Mouse (Mus musculus) limb, embryonic 14.5 days (tissue): ENCODE measurements around the gene Rhbdl3. TPM values are rescaled to one million over a fixed set of nuclear protein-coding genes. Genes with fewer than 3 reads are reported as not detected.

Experiments
- ATAC-seq: fragments of 200-750 bp; cut with Nextera tagmentation; 2 replicates; pipeline ENCODE4 v1.8.0; 2017; ENCODE audit warnings: low read depth, moderate number of reproducible peaks, moderate TSS enrichment; ENCODE audit not compliant: low FRiP score
- DNase-seq: peaks from one replicate; pipeline ENCODE4 v3.0.0-alpha.2; 2015; ENCODE audit warnings: low spot score
- H3K27ac ChIP-seq: fragments of 300-500 bp; sonication (generic); replicated peaks from 2 replicates; pipeline ENCODE4 v1.5.1; 2014; ENCODE audit warnings: low read depth, mild to moderate bottlenecking, low read length, moderate library complexity, mixed read lengths
- H3K27me3 ChIP-seq: fragments of 300-500 bp; sonication (generic); 2 replicates; pipeline ENCODE4 v1.6.1; 2014; ENCODE audit warnings: low read length, mixed read lengths; ENCODE audit not compliant: control insufficient read depth, insufficient read depth
- H3K36me3 ChIP-seq: fragments of 300-500 bp; sonication (generic); 2 replicates; pipeline ENCODE4 v1.6.1; 2014; ENCODE audit warnings: mild to moderate bottlenecking, low read length, moderate library complexity, mixed read lengths; ENCODE audit not compliant: control insufficient read depth, insufficient read depth
- H3K4me1 ChIP-seq: fragments of 300-500 bp; sonication (generic); 2 replicates; pipeline ENCODE4 v1.6.1; 2014; ENCODE audit warnings: antibody characterized with exemption, low read length, mixed read lengths; ENCODE audit not compliant: control insufficient read depth, insufficient read depth
- H3K4me2 ChIP-seq: fragments of 300-500 bp; sonication (generic); replicated peaks from 2 replicates; pipeline ENCODE4 v1.6.1; 2014; ENCODE audit warnings: low read depth, mild to moderate bottlenecking, low read length, moderate library complexity; ENCODE audit not compliant: severe bottlenecking
- H3K4me3 ChIP-seq: fragments of 300-500 bp; sonication (generic); replicated peaks from 2 replicates; pipeline ENCODE4 v1.5.1; 2014; ENCODE audit warnings: low read length
- H3K9ac ChIP-seq: fragments of 300-500 bp; sonication (generic); 2 replicates; pipeline ENCODE4 v1.6.1; 2014; ENCODE audit warnings: mild to moderate bottlenecking, low read depth, low read length, moderate library complexity; ENCODE audit not compliant: severe bottlenecking
- H3K9me3 ChIP-seq: fragments of 300-500 bp; sonication (generic); 2 replicates; pipeline ENCODE4 v1.6.1; 2016; ENCODE audit warnings: low read length; ENCODE audit not compliant: control insufficient read depth
- POLR2A ChIP-seq: fragments of 200-500 bp; IDR thresholded peaks from 2 replicates; pipeline ENCODE4 v1.8.0; 2012; ENCODE audit warnings: inconsistent platforms, mild to moderate bottlenecking, moderate library complexity, borderline replicate concordance; ENCODE audit not compliant: insufficient read depth, insufficient read length; ENCODE audit errors: extremely low read depth
- WGBS: fragments of 180-500 bp; shearing (Covaris S2); extraction: QIAGEN DNeasy Blood & Tissue Kit; methylation state at CpG from one replicate; pipeline ENCODE4 v1.1.7; 2014; 5-methylcytosine and 5-hydroxymethylcytosine counted together
- polyA plus RNA-seq, 2 experiments: library from polyadenylated mRNA; depleted of rRNA in 1 of 2; stranded (reverse) in 1 of 2; unstranded in 1 of 2; fragments of >200 nt; fragmentation: Nextera tagmentation in 1 of 2; extraction: Ambion mirVana in 1 of 2; gene quantifications; 2 replicates each; pipeline versions ENCODE4 v1.2.1 to v1.2.3; 2012 to 2014

Gene Rhbdl3
- polyA plus RNA-seq, 2 experiments: 4.8 to 6.0 TPM

- Histone ChIP-seq H3K27me3 (no peaks in the 10 kb centered on the region; the same call in 1 of the 2 replicates), H3K4me2 (no peak overlapping the region), H3K27ac (no peak overlapping the region), H3K4me3 (no peak overlapping the region), H3K4me1 (peaks cover 11% of the 10 kb centered on the region; the same call in 1 of the 2 replicates), H3K9me3 (no peaks in the 10 kb centered on the region), H3K9ac (no peak overlapping the region), H3K36me3 (no peaks in the 10 kb centered on the region)
- TF ChIP-seq POLR2A: no peak
- ATAC-seq: no peak
- no peak for DNase-seq
- 37% methylated on average over 7 of the region's 7 CpGs for WGBS
These were observed 8.2 kb upstream of the Rhbdl3 start for GRCm38 (mm10) chr11:80292463-80292862.

DNA sequence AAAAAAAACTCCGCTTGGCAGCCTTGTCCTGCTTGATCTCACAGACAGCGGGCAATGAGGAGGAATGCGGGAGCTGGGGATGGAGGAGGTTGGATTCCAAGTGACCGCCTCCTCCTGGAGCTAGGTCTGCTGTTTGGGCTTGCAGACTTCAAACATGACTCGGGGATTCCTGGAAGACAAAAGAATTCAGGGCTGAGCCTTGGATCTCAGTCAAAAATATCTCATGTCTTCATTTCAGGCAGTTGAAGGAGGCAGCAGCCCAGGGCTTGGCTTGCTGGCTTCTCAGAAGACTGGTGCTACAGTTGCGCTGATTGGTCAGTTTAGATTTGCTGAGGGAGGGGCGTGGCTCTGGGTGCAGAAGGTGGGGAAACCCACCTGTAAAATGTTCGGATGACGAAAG, 5.6 kb upstream of the Rhbdl3 start:
- no peak for TF ChIP-seq POLR2A
- Histone ChIP-seq H3K4me2 (no peak overlapping the region), H3K27me3 (peaks cover 16% of the 10 kb centered on the region), H3K4me3 (no peak overlapping the region), H3K9me3 (no peaks in the 10 kb centered on the region), H3K36me3 (no peaks in the 10 kb centered on the region), H3K4me1 (peaks cover 7% of the 10 kb centered on the region), H3K9ac (no peak overlapping the region), H3K27ac (no peak overlapping the region)
- DNase-seq: peak; percentile 51
- ATAC-seq: no peak
- 7% methylated on average over 9 of the region's 9 CpGs for WGBS

DNA sequence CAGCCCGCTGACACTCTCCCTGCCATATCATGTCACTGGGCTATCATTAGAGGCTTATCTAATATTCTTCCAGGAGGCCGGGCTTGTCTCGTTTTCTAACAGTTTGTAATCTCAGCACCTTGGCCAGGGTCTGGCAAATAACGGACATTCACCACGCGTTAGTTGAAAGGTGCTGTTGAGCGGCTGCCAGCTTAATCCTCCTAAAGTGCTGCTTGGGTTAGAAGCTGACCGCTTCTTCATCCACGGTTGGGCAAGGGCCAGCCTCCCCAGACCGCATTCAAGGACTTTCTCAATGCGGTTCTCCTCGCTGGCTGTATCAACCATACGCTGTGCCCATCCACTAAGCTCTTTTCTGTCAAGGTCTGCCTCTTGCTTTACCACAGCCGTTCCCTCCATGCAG, 4.9 kb upstream of the Rhbdl3 start:
- Histone ChIP-seq H3K27me3 (peaks cover 23% of the 10 kb centered on the region), H3K4me1 (peaks cover 6% of the 10 kb centered on the region; the same call in 1 of the 2 replicates), H3K9ac (no peak overlapping the region), H3K36me3 (no peaks in the 10 kb centered on the region), H3K4me3 (no peak overlapping the region), H3K4me2 (no peak overlapping the region), H3K27ac (no peak overlapping the region), H3K9me3 (no peaks in the 10 kb centered on the region)
- 17% methylated on average over 14 of the region's 14 CpGs for WGBS
- TF ChIP-seq POLR2A: no peak
- DNase-seq (no peak), ATAC-seq (no peak)

GRCm38 (mm10) chr11:80299513-80300235, 1.0 kb upstream of the Rhbdl3 start:
- Histone ChIP-seq H3K9ac (no peak overlapping the region), H3K9me3 (no peaks in the 10 kb centered on the region), H3K4me2 (peak overlapping the region; percentile 99), H3K4me1 (peaks cover 16% of the 10 kb centered on the region; the same call in 1 of the 2 replicates), H3K36me3 (no peaks in the 10 kb centered on the region), H3K27me3 (peaks cover 41% of the 10 kb centered on the region), H3K27ac (no peak overlapping the region), H3K4me3 (no peak overlapping the region)
- DNase-seq: no peak
- 5% methylated on average over 12 of the region's 12 CpGs for WGBS
- no peak for TF ChIP-seq POLR2A
- ATAC-seq: no peak

DNA sequence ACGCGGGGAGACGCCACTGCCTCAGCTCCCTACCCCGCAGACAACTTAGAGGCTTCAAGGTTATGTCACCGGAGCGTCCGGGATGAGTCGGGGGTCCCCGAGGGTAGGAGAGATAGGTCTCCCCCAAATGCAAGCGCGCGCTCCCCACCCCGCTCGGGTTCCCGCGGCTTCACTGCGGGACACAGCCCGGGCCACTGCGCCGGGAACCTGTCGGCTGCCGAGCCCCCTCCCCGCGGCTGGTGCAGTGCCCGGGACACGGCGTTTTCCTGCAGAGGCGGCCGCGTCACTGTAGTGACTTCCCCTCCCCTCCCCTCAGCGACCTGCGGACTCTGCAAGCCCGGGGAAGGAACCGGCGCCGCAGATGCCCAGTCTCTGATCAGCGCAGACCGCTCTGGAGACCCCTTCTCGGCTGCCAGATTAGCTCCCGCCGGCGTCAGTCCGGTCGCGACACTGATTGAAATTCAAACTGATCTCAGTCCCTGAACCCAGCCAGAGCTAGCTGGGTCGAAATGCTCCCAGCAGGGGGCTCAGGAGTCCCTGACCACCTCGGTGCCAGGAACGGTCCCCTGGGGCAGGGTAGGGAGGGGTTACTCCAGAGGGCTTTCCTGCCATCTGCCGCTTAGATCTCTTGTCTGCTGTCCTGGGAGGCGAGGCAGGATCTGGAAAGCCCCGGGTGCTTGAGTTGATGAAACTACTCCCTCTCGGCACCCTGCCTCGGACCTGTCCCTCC, 769 bp downstream of the Rhbdl3 start:
- DNase-seq (peak; percentile 28), ATAC-seq (no peak)
- Histone ChIP-seq H3K4me2 (peak overlapping the region; percentile 99), H3K27ac (no peak overlapping the region), H3K9ac (peak overlapping the region; percentile 57), H3K36me3 (no peaks in the 10 kb centered on the region), H3K4me3 (peak overlapping the region; percentile 68), H3K9me3 (no peaks in the 10 kb centered on the region), H3K4me1 (peaks cover 16% of the 10 kb centered on the region; the same call in 1 of the 2 replicates), H3K27me3 (peaks cover 41% of the 10 kb centered on the region)
- WGBS: under 1% methylated on average over 29 of the region's 53 CpGs
- no peak for TF ChIP-seq POLR2A
